In the genomic region with DNA sequence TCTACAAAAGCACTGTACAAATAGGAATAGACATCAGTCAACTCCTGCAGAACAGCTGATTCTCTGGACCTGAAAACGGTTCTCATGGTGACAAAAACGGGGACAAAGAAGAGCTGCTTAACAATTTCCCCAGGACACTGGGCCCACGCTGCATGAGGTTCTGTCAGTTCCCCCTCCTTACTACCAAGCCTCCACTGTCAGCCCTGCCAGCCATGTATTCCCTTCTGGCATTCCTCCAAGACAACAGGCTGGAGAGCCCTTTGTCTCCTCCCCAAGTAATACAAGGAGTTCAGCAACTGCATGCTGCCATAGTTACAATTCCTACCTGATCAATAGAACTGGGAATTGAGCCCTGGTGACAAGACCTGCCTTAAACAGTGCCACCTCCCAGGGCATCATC, we compare ENCODE assay signal across 22 mouse cellular contexts. TPM values are rescaled to one million over a fixed set of nuclear protein-coding genes. Genes with fewer than 3 reads are reported as not detected.
A peak's percentile ranks its signal among the peaks of the same experiment; 100 is the strongest.
DNase-seq lines count a peak whose midpoint lies in the region; ATAC-seq lines count a peak whose summit lies in the region.
"Had no signal": no experiment of that assay in that cellular context is flagged by ENCODE, and none has a peak within 500 bp of the region (broad histone marks: within the 10 kb centered on the region; RNA-seq: fewer than 3 reads in every experiment).

No protein-coding gene starts in this region.

- H3K4me1 ChIP-seq in hindbrain, embryonic 16.5 days (ENCODE audit: control insufficient read depth, insufficient read depth, low read depth, low read length): no peaks in the 10 kb centered on the region
- no peaks in the 10 kb centered on the region for H3K4me1 ChIP-seq in hindbrain, embryonic 12.5 days
- H3K4me1 ChIP-seq in midbrain, embryonic 14.5 days (ENCODE audit: control insufficient read depth, insufficient read depth, low read length): no peaks in the 10 kb centered on the region
- no peaks in the 10 kb centered on the region for H3K4me1 ChIP-seq in midbrain, embryonic 16.5 days (ENCODE audit: control insufficient read depth, insufficient read depth, low read length)
- no peaks in the 10 kb centered on the region for H3K4me1 ChIP-seq in forebrain, embryonic 15.5 days
- H3K4me1 ChIP-seq: heart, embryonic 13.5 days; limb, embryonic 12.5 days; stomach, embryonic 15.5 days had no signal

- ATAC-seq in hindbrain, embryonic 16.5 days: peak; percentile 52; the same call in 1 of the 2 replicates
- no peak for ATAC-seq in hindbrain, embryonic 12.5 days (ENCODE audit: low FRiP score)
- ATAC-seq in midbrain, embryonic 14.5 days (ENCODE audit: low FRiP score, low TSS enrichment): no peak
- no peak; the same call in 1 of the 2 replicates for ATAC-seq in midbrain, embryonic 16.5 days
- peak; percentile 55; the same call in 1 of the 2 replicates for ATAC-seq in forebrain, embryonic 15.5 days (replicated peaks)
- ATAC-seq: CD4-positive, CD25-positive, alpha-beta regulatory T cell, adult 4 months; Patski had no signal

- no peak overlapping the region for H3K9ac ChIP-seq in hindbrain, embryonic 16.5 days (ENCODE audit: low read depth, low read length)
- no peak overlapping the region for H3K9ac ChIP-seq in hindbrain, embryonic 12.5 days
- no peak overlapping the region for H3K9ac ChIP-seq in midbrain, embryonic 14.5 days (replicated peaks; ENCODE audit: low read length)
- no peak overlapping the region for H3K9ac ChIP-seq in midbrain, embryonic 16.5 days (ENCODE audit: low read depth, low read length)
- H3K9ac ChIP-seq in forebrain, embryonic 15.5 days (replicated peaks): no peak overlapping the region
- H3K9ac ChIP-seq: heart, embryonic 13.5 days; limb, embryonic 12.5 days; liver, embryonic 14.5 days; stomach, embryonic 15.5 days had no signal

- no peak overlapping the region for H3K4me2 ChIP-seq in hindbrain, embryonic 16.5 days (ENCODE audit: low read length)
- H3K4me2 ChIP-seq in hindbrain, embryonic 12.5 days (replicated peaks): no peak overlapping the region
- no peak overlapping the region for H3K4me2 ChIP-seq in midbrain, embryonic 14.5 days (ENCODE audit: low read length)
- no peak overlapping the region for H3K4me2 ChIP-seq in midbrain, embryonic 16.5 days (ENCODE audit: low read length)
- H3K4me2 ChIP-seq in forebrain, embryonic 15.5 days (replicated peaks): no peak overlapping the region
- H3K4me2 ChIP-seq: heart, embryonic 13.5 days; limb, embryonic 12.5 days; stomach, embryonic 15.5 days had no signal

- H3K36me3 ChIP-seq in hindbrain, embryonic 16.5 days (ENCODE audit: control insufficient read depth, insufficient read depth, low read length): no peaks in the 10 kb centered on the region
- no peaks in the 10 kb centered on the region for H3K36me3 ChIP-seq in hindbrain, embryonic 12.5 days
- no peaks in the 10 kb centered on the region for H3K36me3 ChIP-seq in midbrain, embryonic 14.5 days (ENCODE audit: control insufficient read depth, insufficient read depth, low read length)
- H3K36me3 ChIP-seq in midbrain, embryonic 16.5 days (ENCODE audit: control insufficient read depth, insufficient read depth, low read length): no peaks in the 10 kb centered on the region
- no peaks in the 10 kb centered on the region for H3K36me3 ChIP-seq in forebrain, embryonic 15.5 days
- H3K36me3 ChIP-seq: heart, embryonic 13.5 days; limb, embryonic 12.5 days; stomach, embryonic 15.5 days had no signal

- peak; percentile 32 to 38 for DNase-seq in cerebellum, postnatal 10 days
- no peak for DNase-seq in cerebellum, postnatal 4 days (ENCODE audit: low spot score in 2 of 2)
- DNase-seq in midbrain, embryonic 14.5 days: peak; percentile 56
- DNase-seq in kidney, postnatal 14 days: no peak
- DNase-seq: adrenal gland, postnatal 10 days; cerebellum, adult 11 months; cerebellum, postnatal 36 days; heart, adult 11 months; kidney, adult 8-10 months; kidney, postnatal 25 days; right cerebral cortex, postnatal 25 days; thymus, adult 2 months had no signal

- no peak overlapping the region for H3K4me3 ChIP-seq in hindbrain, embryonic 16.5 days (ENCODE audit: low read length)
- no peak overlapping the region for H3K4me3 ChIP-seq in hindbrain, embryonic 12.5 days
- no peak overlapping the region for H3K4me3 ChIP-seq in midbrain, embryonic 14.5 days (replicated peaks; ENCODE audit: low read depth, low read length)
- no peak overlapping the region for H3K4me3 ChIP-seq in midbrain, embryonic 16.5 days (ENCODE audit: low read depth, low read length)
- no peak overlapping the region for H3K4me3 ChIP-seq in forebrain, embryonic 15.5 days
- H3K4me3 ChIP-seq: heart, embryonic 13.5 days; limb, embryonic 12.5 days; stomach, embryonic 15.5 days had no signal

- WGBS in hindbrain, embryonic 16.5 days: 36% methylated on average over 3 of the region's 3 CpGs
- WGBS in hindbrain, embryonic 12.5 days: 59% methylated on average over 3 of the region's 3 CpGs
- WGBS in midbrain, embryonic 14.5 days: 45% methylated on average over 3 of the region's 3 CpGs
- WGBS in midbrain, embryonic 16.5 days: 55% methylated on average over 3 of the region's 3 CpGs
- WGBS in forebrain, embryonic 15.5 days: 32% methylated on average over 3 of the region's 3 CpGs

- no peak overlapping the region for H3K27ac ChIP-seq in hindbrain, embryonic 16.5 days (ENCODE audit: low read depth, low read length)
- no peak overlapping the region for H3K27ac ChIP-seq in hindbrain, embryonic 12.5 days
- H3K27ac ChIP-seq in midbrain, embryonic 14.5 days (replicated peaks; ENCODE audit: low read depth, low read length): no peak overlapping the region
- H3K27ac ChIP-seq in midbrain, embryonic 16.5 days (ENCODE audit: low read length): no peak overlapping the region; the same call in 1 of the 2 replicates
- H3K27ac ChIP-seq in forebrain, embryonic 15.5 days (replicated peaks): 0 out of 2 replicates have a peak overlapping the region, but pooled peaks have one; percentile 15
- H3K27ac ChIP-seq: heart, embryonic 13.5 days; limb, embryonic 12.5 days; liver, embryonic 14.5 days; stomach, embryonic 15.5 days had no signal

- H3K9me3 ChIP-seq in hindbrain, embryonic 16.5 days (ENCODE audit: control insufficient read depth, low read length): no peaks in the 10 kb centered on the region
- no peaks in the 10 kb centered on the region for H3K9me3 ChIP-seq in hindbrain, embryonic 12.5 days (replicated peaks)
- H3K9me3 ChIP-seq in midbrain, embryonic 14.5 days (ENCODE audit: control insufficient read depth, low read length): no peaks in the 10 kb centered on the region
- no peaks in the 10 kb centered on the region for H3K9me3 ChIP-seq in midbrain, embryonic 16.5 days (replicated peaks; ENCODE audit: control insufficient read depth, low read length, poor library complexity, severe bottlenecking)
- no peaks in the 10 kb centered on the region for H3K9me3 ChIP-seq in forebrain, embryonic 15.5 days
- H3K9me3 ChIP-seq: heart, embryonic 13.5 days; limb, embryonic 12.5 days; stomach, embryonic 15.5 days had no signal

- no peaks in the 10 kb centered on the region for H3K27me3 ChIP-seq in hindbrain, embryonic 16.5 days (replicated peaks; ENCODE audit: control insufficient read depth, insufficient read depth, low read length)
- peaks cover 14% of the 10 kb centered on the region for H3K27me3 ChIP-seq in hindbrain, embryonic 12.5 days
- no peaks in the 10 kb centered on the region for H3K27me3 ChIP-seq in midbrain, embryonic 14.5 days (ENCODE audit: control insufficient read depth, insufficient read depth, low read length)
- H3K27me3 ChIP-seq in midbrain, embryonic 16.5 days (ENCODE audit: control insufficient read depth, insufficient read depth, low read depth, low read length): no peaks in the 10 kb centered on the region
- H3K27me3 ChIP-seq in forebrain, embryonic 15.5 days: no peaks in the 10 kb centered on the region
- H3K27me3 ChIP-seq: stomach, embryonic 15.5 days had no signal

RNA-seq across cellular contexts. Expression of gene Pak3, which starts 15.2 kb away (rescaled TPM):
- polyA plus RNA-seq in hindbrain, embryonic 16.5 days (2015; fragmentation: Nextera tagmentation; extraction: Ambion mirVana): 239 and 252 TPM in 2 replicates
- 81.5 and 97.9 TPM in 2 replicates for polyA plus RNA-seq in hindbrain, embryonic 12.5 days (2016; fragmentation: Nextera tagmentation; extraction: Ambion mirVana)
- polyA plus RNA-seq in midbrain, embryonic 14.5 days (2014; fragmentation: Nextera tagmentation; extraction: Ambion mirVana): 211 and 249 TPM in 2 replicates
- 269 and 294 TPM in 2 replicates for polyA plus RNA-seq in midbrain, embryonic 16.5 days (2015; fragmentation: Nextera tagmentation; extraction: Ambion mirVana)
- 146 and 162 TPM in 2 replicates for polyA plus RNA-seq in forebrain, embryonic 15.5 days (2015; fragmentation: Nextera tagmentation; extraction: Ambion mirVana)
- polyA plus RNA-seq: CD4-positive, CD25-positive, alpha-beta regulatory T cell, adult 4 months had no signal

Comparison
In these comparisons a context has a peak if more than half of its experiments do, and no peak if none do; other contexts are left out.
1. DNase-seq: peak in cerebellum, postnatal 10 days (2 of 2) and midbrain, embryonic 14.5 days (single experiment); none in cerebellum, postnatal 4 days (0 of 2) and kidney, postnatal 14 days (single experiment).
2. ATAC-seq: peak in hindbrain, embryonic 16.5 days (single experiment) and forebrain, embryonic 15.5 days (single experiment); none in hindbrain, embryonic 12.5 days (single experiment), midbrain, embryonic 14.5 days (single experiment) and midbrain, embryonic 16.5 days (single experiment).